ENCODE assay signal across 19 mouse cellular contexts in the genomic region with DNA sequence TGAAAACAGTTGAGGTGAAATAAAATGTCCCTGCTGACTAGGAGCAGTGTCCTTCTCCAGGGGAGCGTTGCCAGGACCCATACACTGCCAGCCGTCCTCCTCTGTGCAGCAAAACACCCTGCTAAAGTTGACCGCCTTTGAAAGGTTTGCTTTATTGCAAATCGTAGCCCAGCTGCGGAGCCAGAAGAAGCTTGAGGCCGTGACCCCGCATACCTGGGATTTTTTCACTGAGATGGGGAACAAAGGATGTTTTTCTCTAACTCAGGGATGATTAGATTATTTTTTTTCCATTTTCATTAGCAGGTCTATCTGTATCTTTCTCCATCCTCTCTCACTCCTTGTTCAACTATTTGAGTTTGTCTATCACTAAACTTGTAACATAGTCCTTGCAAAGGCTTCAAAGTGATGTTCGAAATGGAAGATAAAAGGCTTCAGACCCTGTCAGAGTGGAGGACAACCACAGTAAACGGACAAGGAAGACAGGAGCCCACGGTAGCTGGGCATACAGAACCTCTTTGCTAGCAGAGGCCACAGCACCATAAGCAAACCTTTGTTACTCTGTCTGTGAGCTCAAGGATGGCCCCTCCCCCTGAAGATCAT. TPM values are rescaled to one million over a fixed set of nuclear protein-coding genes. Genes with fewer than 3 reads are reported as not detected.
DNase-seq lines count a peak whose midpoint lies in the region; ATAC-seq and TF ChIP-seq lines count a peak whose summit lies in the region.
"Had no signal": no experiment of that assay in that cellular context is flagged by ENCODE, and none has a peak within 500 bp of the region (broad histone marks: within the 10 kb centered on the region; RNA-seq: fewer than 3 reads in every experiment).

No protein-coding gene starts in this region.

- H3K9me3 ChIP-seq in hindbrain, embryonic 10.5 days, result no peaks in the 10 kb centered on the region
- no peaks in the 10 kb centered on the region for H3K9me3 ChIP-seq in hindbrain, embryonic 12.5 days (replicated peaks)
- no peaks in the 10 kb centered on the region for H3K9me3 ChIP-seq in midbrain, embryonic 10.5 days (replicated peaks)
- H3K9me3 ChIP-seq in midbrain, embryonic 15.5 days, result no peaks in the 10 kb centered on the region
- no peaks in the 10 kb centered on the region for H3K9me3 ChIP-seq in lung, postnatal 0 days (ENCODE audit: low read length)
- H3K9me3 ChIP-seq: intestine, embryonic 15.5 days; neural tube, embryonic 13.5 days had no signal

- H3K27me3 ChIP-seq in hindbrain, embryonic 10.5 days (ENCODE audit: insufficient read depth, poor library complexity, severe bottlenecking), result no peaks in the 10 kb centered on the region
- no peaks in the 10 kb centered on the region for H3K27me3 ChIP-seq in hindbrain, embryonic 12.5 days
- no peaks in the 10 kb centered on the region for H3K27me3 ChIP-seq in midbrain, embryonic 10.5 days (ENCODE audit: low read depth, poor library complexity, severe bottlenecking)
- H3K27me3 ChIP-seq in midbrain, embryonic 15.5 days (replicated peaks), result no peaks in the 10 kb centered on the region
- no peaks in the 10 kb centered on the region for H3K27me3 ChIP-seq in lung, postnatal 0 days (replicated peaks; ENCODE audit: insufficient read depth, low read length)
- H3K27me3 ChIP-seq: intestine, embryonic 15.5 days; neural tube, embryonic 13.5 days had no signal

- no peak for ATAC-seq in hindbrain, embryonic 12.5 days (ENCODE audit: low FRiP score)
- no peak for ATAC-seq in midbrain, embryonic 15.5 days (replicated peaks)
- ATAC-seq in lung, postnatal 0 days, result no peak
- ATAC-seq: intestine, embryonic 15.5 days had no signal

- no peak overlapping the region for H3K9ac ChIP-seq in hindbrain, embryonic 12.5 days
- H3K9ac ChIP-seq in midbrain, embryonic 15.5 days, result no peak overlapping the region
- H3K9ac ChIP-seq in lung, postnatal 0 days (replicated peaks; ENCODE audit: low read depth), result no peak overlapping the region
- H3K9ac ChIP-seq: intestine, embryonic 15.5 days; neural tube, embryonic 13.5 days had no signal

- H3K4me3 ChIP-seq in hindbrain, embryonic 10.5 days, result no peak overlapping the region
- no peak overlapping the region for H3K4me3 ChIP-seq in hindbrain, embryonic 12.5 days
- H3K4me3 ChIP-seq in midbrain, embryonic 10.5 days, result no peak overlapping the region
- H3K4me3 ChIP-seq in midbrain, embryonic 15.5 days, result no peak overlapping the region
- H3K4me3 ChIP-seq in lung, postnatal 0 days (ENCODE audit: low read depth, low read length), result no peak overlapping the region
- H3K4me3 ChIP-seq: intestine, embryonic 15.5 days; neural tube, embryonic 13.5 days had no signal

- TF ChIP-seq EP300 in lung, postnatal 0 days (IDR thresholded peaks at IDR 0.05), result no peak

- H3K36me3 ChIP-seq in hindbrain, embryonic 10.5 days, result no peaks in the 10 kb centered on the region
- H3K36me3 ChIP-seq in hindbrain, embryonic 12.5 days, result no peaks in the 10 kb centered on the region
- H3K36me3 ChIP-seq in midbrain, embryonic 10.5 days, result no peaks in the 10 kb centered on the region
- H3K36me3 ChIP-seq in midbrain, embryonic 15.5 days (replicated peaks), result no peaks in the 10 kb centered on the region
- no peaks in the 10 kb centered on the region for H3K36me3 ChIP-seq in lung, postnatal 0 days (ENCODE audit: insufficient read depth, low read length)
- H3K36me3 ChIP-seq: intestine, embryonic 15.5 days; neural tube, embryonic 13.5 days had no signal

- 17% methylated on average over 10 of the region's 10 CpGs for WGBS in hindbrain, embryonic 10.5 days
- 18% methylated on average over 10 of the region's 10 CpGs for WGBS in hindbrain, embryonic 12.5 days
- 20% methylated on average over 10 of the region's 10 CpGs for WGBS in midbrain, embryonic 10.5 days
- WGBS in midbrain, embryonic 15.5 days, result 22% methylated on average over 10 of the region's 10 CpGs
- 19% methylated on average over 10 of the region's 10 CpGs for WGBS in lung, postnatal 0 days

- peaks cover 18% of the 10 kb centered on the region for H3K4me1 ChIP-seq in hindbrain, embryonic 10.5 days (replicated peaks)
- no peaks in the 10 kb centered on the region for H3K4me1 ChIP-seq in hindbrain, embryonic 12.5 days
- H3K4me1 ChIP-seq in midbrain, embryonic 10.5 days, result peaks cover 14% of the 10 kb centered on the region
- H3K4me1 ChIP-seq in midbrain, embryonic 15.5 days, result no peaks in the 10 kb centered on the region
- H3K4me1 ChIP-seq in lung, postnatal 0 days (ENCODE audit: insufficient read depth, low read depth, low read length), result no peaks in the 10 kb centered on the region
- H3K4me1 ChIP-seq: intestine, embryonic 15.5 days; neural tube, embryonic 13.5 days had no signal

- H3K4me2 ChIP-seq in hindbrain, embryonic 12.5 days (replicated peaks), result no peak overlapping the region
- H3K4me2 ChIP-seq in midbrain, embryonic 15.5 days, result no peak overlapping the region
- H3K4me2 ChIP-seq in lung, postnatal 0 days (replicated peaks; ENCODE audit: low read depth, low read length), result no peak overlapping the region
- H3K4me2 ChIP-seq: intestine, embryonic 15.5 days; neural tube, embryonic 13.5 days had no signal

- peak overlapping the region; percentile 77 for H3K27ac ChIP-seq in hindbrain, embryonic 10.5 days
- H3K27ac ChIP-seq in hindbrain, embryonic 12.5 days, result no peak overlapping the region
- H3K27ac ChIP-seq in midbrain, embryonic 10.5 days (replicated peaks), result peak overlapping the region; percentile 50; the same call in 1 of the 2 replicates
- H3K27ac ChIP-seq in midbrain, embryonic 15.5 days, result no peak overlapping the region
- no peak overlapping the region for H3K27ac ChIP-seq in lung, postnatal 0 days (ENCODE audit: low read length)
- H3K27ac ChIP-seq: intestine, embryonic 15.5 days; neural tube, embryonic 13.5 days had no signal

- peak; percentile 41 for DNase-seq in hindbrain, embryonic 10.5 days (ENCODE audit: low spot score)
- peak; percentile 20 for DNase-seq in midbrain, embryonic 10.5 days (ENCODE audit: low spot score)
- peak; percentile 61 for DNase-seq in embryo, embryonic 9.5 days (ENCODE audit: extremely low spot score)
- DNase-seq in retina, embryonic 14.5 days (ENCODE audit: low spot score), result peak; percentile 50
- no peak for DNase-seq in lung, postnatal 0 days (ENCODE audit: low spot score)
- DNase-seq in urinary bladder, postnatal 25 days (ENCODE audit: low spot score), result no peak
- DNase-seq: cerebellum, adult 11 months; cerebellum, postnatal 14 days; lung, adult 18-20 months; thymus, postnatal 36 days had no signal

- TF ChIP-seq CTCF in lung, postnatal 0 days (IDR thresholded peaks at IDR 0.05), result no peak

RNA-seq across cellular contexts. Expression of gene 1700129C05Rik, which starts 38.6 kb away (rescaled TPM):
- polyA plus RNA-seq in hindbrain, embryonic 10.5 days (2016; fragmentation: Nextera tagmentation; extraction: Ambion mirVana), result not detected in 2 replicates
- polyA plus RNA-seq in hindbrain, embryonic 12.5 days (2016; fragmentation: Nextera tagmentation; extraction: Ambion mirVana), result not detected in 2 replicates
- not detected in 2 replicates for polyA plus RNA-seq in midbrain, embryonic 10.5 days (2016; fragmentation: Nextera tagmentation; extraction: Ambion mirVana)
- polyA plus RNA-seq in midbrain, embryonic 15.5 days (2015; fragmentation: Nextera tagmentation; extraction: Ambion mirVana), result not detected in 2 replicates
- polyA plus RNA-seq in lung, postnatal 0 days (2015; fragmentation: Nextera tagmentation; extraction: Ambion mirVana), result not detected in 2 replicates
- polyA plus RNA-seq: brain, embryonic 14.5 days; embryonic facial prominence, embryonic 14.5 days; heart, embryonic 14.5 days; intestine, embryonic 15.5 days; large intestine, adult 2 months; liver, adult 2 months; neural tube, embryonic 13.5 days had no signal

Comparison
In these comparisons a context has a peak if more than half of its experiments do, and no peak if none do; other contexts are left out.
1. H3K27ac ChIP-seq: peak in hindbrain, embryonic 10.5 days (single experiment) and midbrain, embryonic 10.5 days (single experiment); none in hindbrain, embryonic 12.5 days (single experiment), midbrain, embryonic 15.5 days (single experiment) and lung, postnatal 0 days (single experiment).
2. DNase-seq: peak in hindbrain, embryonic 10.5 days (single experiment), midbrain, embryonic 10.5 days (single experiment), embryo, embryonic 9.5 days (single experiment) and retina, embryonic 14.5 days (single experiment); none in lung, postnatal 0 days (single experiment) and urinary bladder, postnatal 25 days (single experiment).